Mouse (Mus musculus) adrenal gland, postnatal 4 days (tissue): ENCODE results near the gene Pik3cb. TPM values are rescaled to one million over a fixed set of nuclear protein-coding genes. Genes with fewer than 3 reads are reported as not detected.

Source experiments
- DNase-seq, 2 experiments: peaks; one replicate each; pipeline ENCODE4 v3.0.0; 2021 to 2022; ENCODE audit warnings: low spot score in 2 of 2, mixed read lengths in 2 of 2
- long read RNA-seq, 2 experiments: library from polyadenylated mRNA; stranded (forward); transcript quantifications; one replicate each; pipeline ENCODE4 v2.0.0; 2021
- total RNA-seq, 2 experiments: library from RNA; stranded (reverse); gene quantifications; 2 replicates each; pipeline ENCODE4 v1.2.3; 2021

Pik3cb gene
- total RNA-seq: 10 to 100 TPM in 1 of 2 experiments, 1 to 10 TPM in 1; 9.4 to 10.2 TPM
- long read RNA-seq, experiment 1, full-length matches to known transcripts: 4 of 5 reads
- long read RNA-seq, experiment 1, partial matches to known transcripts: 1 of 5 reads
- long read RNA-seq, experiment 1, other reads (novel, unspliced or antisense): 0 of 5 reads
- long read RNA-seq, experiment 2, full-length matches to known transcripts: 5 of 14 reads
- long read RNA-seq, experiment 2, partial matches to known transcripts: 6 of 14 reads
- long read RNA-seq, experiment 2, other reads (novel, unspliced or antisense): 3 of 14 reads

GRCm38 (mm10) chr9:99140063-99140882, at the start of gene Pik3cb:
Gene Pik3cb (minus strand): TSS chr9:99140621.
- peak; percentile 97 to 99 for DNase-seq

- DNase-seq: no peak
These were observed 42.7 kb upstream of the Pik3cb start for GRCm38 (mm10) chr9:99183043-99183670.

- DNase-seq: no peak
These were observed 41.7 kb upstream of the Pik3cb start for GRCm38 (mm10) chr9:99182121-99182520.

GRCm38 (mm10) chr9:99180272-99180671, 39.9 kb upstream of the Pik3cb start:
- DNase-seq: no peak

- no peak for DNase-seq
These were observed 38.3 kb upstream of the Pik3cb start for GRCm38 (mm10) chr9:99178736-99179135.

GRCm38 (mm10) chr9:99175774-99176173, 35.4 kb upstream of the Pik3cb start:
- DNase-seq: no peak

GRCm38 (mm10) chr9:99172811-99173210, 32.4 kb upstream of the Pik3cb start:
- no peak for DNase-seq

GRCm38 (mm10) chr9:99171186-99171585, 30.8 kb upstream of the Pik3cb start:
- DNase-seq: no peak

GRCm38 (mm10) chr9:99169029-99169428, 28.6 kb upstream of the Pik3cb start:
- no peak for DNase-seq

- no peak for DNase-seq
These were observed 26.5 kb upstream of the Pik3cb start for GRCm38 (mm10) chr9:99166946-99167345.

- no peak for DNase-seq
These were observed 25.5 kb upstream of the Pik3cb start for GRCm38 (mm10) chr9:99165956-99166355.

- no peak for DNase-seq
These were observed 24.3 kb upstream of the Pik3cb start for GRCm38 (mm10) chr9:99164664-99165226.

GRCm38 (mm10) chr9:99164148-99164503, 23.7 kb upstream of the Pik3cb start:
- DNase-seq: no peak

GRCm38 (mm10) chr9:99163420-99164147, 23.2 kb upstream of the Pik3cb start:
- no peak for DNase-seq

GRCm38 (mm10) chr9:99162839-99163238, 22.4 kb upstream of the Pik3cb start:
- no peak for DNase-seq

- no peak for DNase-seq
These were observed 20.4 kb upstream of the Pik3cb start for GRCm38 (mm10) chr9:99160780-99161179.

GRCm38 (mm10) chr9:99159932-99160331, 19.5 kb upstream of the Pik3cb start:
- no peak for DNase-seq

- DNase-seq: no peak
These were observed 18.3 kb upstream of the Pik3cb start for GRCm38 (mm10) chr9:99158708-99159107.

- DNase-seq: no peak
These were observed 17.8 kb upstream of the Pik3cb start for GRCm38 (mm10) chr9:99158203-99158632.

GRCm38 (mm10) chr9:99153655-99154054, 13.2 kb upstream of the Pik3cb start:
- DNase-seq: no peak
